Mouse (Mus musculus) liver, adult 2 months (tissue): ENCODE data around the gene Fgr. TPM values are rescaled to one million over a fixed set of nuclear protein-coding genes. Genes with fewer than 3 reads are reported as not detected.

Experiments used
- DNase-seq: peaks from one replicate; pipeline ENCODE4 v3.0.0-alpha.2; 2011; ENCODE audit warnings: low read depth, low spot score; ENCODE audit errors: extremely low read depth
- H3K27ac ChIP-seq: fragments of 200-500 bp; replicated peaks from 2 replicates; pipeline ENCODE4 v1.5.1; 2012; ENCODE audit warnings: low read depth, mild to moderate bottlenecking, control low read depth, inconsistent platforms, low read length; ENCODE audit not compliant: insufficient read depth
- H3K27me3 ChIP-seq: fragments of 200-500 bp; 2 replicates; pipeline ENCODE4 v1.6.1; 2012; ENCODE audit warnings: mild to moderate bottlenecking, moderate library complexity, low read length, inconsistent platforms; ENCODE audit not compliant: control insufficient read depth, insufficient read depth
- H3K36me3 ChIP-seq: fragments of 200-500 bp; 2 replicates; pipeline ENCODE4 v1.6.1; 2012; ENCODE audit warnings: low read length, inconsistent platforms; ENCODE audit not compliant: control insufficient read depth, insufficient read depth
- H3K4me1 ChIP-seq: fragments of 200-500 bp; 2 replicates; pipeline ENCODE4 v1.6.1; 2011; ENCODE audit warnings: low read length; ENCODE audit not compliant: control insufficient read depth, insufficient read depth
- H3K4me3 ChIP-seq: fragments of 200-500 bp; 2 replicates; pipeline ENCODE4 v1.5.1; 2011; ENCODE audit warnings: low read depth, mild to moderate bottlenecking, control low read depth, low read length, moderate library complexity; ENCODE audit not compliant: insufficient read depth
- H3K79me2 ChIP-seq: fragments of 200-500 bp; 2 replicates; pipeline ENCODE4 v1.6.1; 2012; ENCODE audit warnings: inconsistent platforms, mild to moderate bottlenecking, low read length, moderate library complexity; ENCODE audit not compliant: control insufficient read depth, insufficient read depth
- H3K9ac ChIP-seq: fragments of 200-500 bp; 2 replicates; pipeline ENCODE4 v1.6.1; 2012; ENCODE audit warnings: low read depth, mild to moderate bottlenecking, control low read depth, inconsistent platforms, low read length
- CTCF ChIP-seq: fragments of 200-500 bp; IDR thresholded peaks from 2 replicates; pipeline ENCODE4 v1.5.1; 2011; ENCODE audit warnings: low read depth, low read length, control low read depth
- POLR2A ChIP-seq: fragments of 200-500 bp; IDR thresholded peaks from 2 replicates; pipeline ENCODE4 v1.6.1; 2011; ENCODE audit warnings: low read length, control low read depth; ENCODE audit not compliant: insufficient read depth; ENCODE audit errors: extremely low read depth
- WGBS: fragments of 180-500 bp; shearing (Covaris S2); methylation state at CpG from one replicate; pipeline ENCODE4 v1.1.7; 2018; 5-methylcytosine and 5-hydroxymethylcytosine counted together
- polyA plus RNA-seq: library from polyadenylated mRNA; depleted of rRNA; stranded (reverse); fragments of >200 nt; gene quantifications from 2 replicates; pipeline ENCODE4 v1.2.3, GENCODE M21; 2012
- total RNA-seq: library from RNA; depleted of rRNA; stranded (reverse); fragments of >200 nt; gene quantifications from 2 replicates; pipeline ENCODE4 v1.2.3, GENCODE M21; 2014

Fgr gene
- total and polyA plus RNA-seq, 2 experiments = 1.3 to 1.6 TPM

- Histone ChIP-seq H3K9ac (peak overlapping the region; percentile 57), H3K79me2 (peaks cover 19% of the 10 kb centered on the region), H3K36me3 (no peaks in the 10 kb centered on the region), H3K27ac (0 out of 2 replicates have a peak overlapping the region, but pooled peaks have one; percentile 52), H3K27me3 (no peaks in the 10 kb centered on the region), H3K4me1 (peaks cover 4% of the 10 kb centered on the region), H3K4me3 (peak overlapping the region; percentile 87)
- no peak for TF ChIP-seq CTCF
- no peak for TF ChIP-seq POLR2A
- DNase-seq = no peak
- WGBS = 3% methylated on average over 17 of the region's 17 CpGs
These were observed 36.7 kb downstream of the Fgr start for GRCm38 (mm10) chr4:133010611-133011010.

GRCm38 (mm10) chr4:133011028-133011820 lies 37.3 kb downstream of the Fgr start, which contains the start of gene Ahdc1:
Gene Ahdc1 (plus strand): TSS chr4:133011260.
- Histone ChIP-seq H3K36me3 (no peaks in the 10 kb centered on the region), H3K4me1 (peaks cover 4% of the 10 kb centered on the region), H3K9ac (peak within 1 kb of the TSS; percentile 97), H3K79me2 (peaks cover 25% of the 10 kb centered on the region), H3K4me3 (peak within 1 kb of the TSS; percentile 87), H3K27ac (peak within 1 kb of the TSS; percentile 93), H3K27me3 (no peaks in the 10 kb centered on the region)
- DNase-seq = peak; percentile 71
- WGBS = under 1% methylated on average over 65 of the region's 66 CpGs
- TF ChIP-seq POLR2A = peak; percentile 86; the same call in 1 of the 2 replicates
- no peak for TF ChIP-seq CTCF

GRCm38 (mm10) chr4:133011821-133012775 lies 38.2 kb downstream of the Fgr start:
- under 1% methylated on average over 64 of the region's 84 CpGs for WGBS
- peak overlapping the region; percentile 87 for H3K4me3 ChIP-seq
- DNase-seq = no peak
- TF ChIP-seq POLR2A (no peak), CTCF (no peak)
- no peaks in the 10 kb centered on the region for H3K36me3 ChIP-seq
- H3K27me3 ChIP-seq = no peaks in the 10 kb centered on the region
- peak overlapping the region; percentile 93 for H3K27ac ChIP-seq
- peaks cover 6% of the 10 kb centered on the region for H3K4me1 ChIP-seq
- peak overlapping the region; percentile 97 for H3K9ac ChIP-seq
- H3K79me2 ChIP-seq = peaks cover 34% of the 10 kb centered on the region

- H3K9ac ChIP-seq = peak overlapping the region; percentile 67
- under 1% methylated on average over 17 of the region's 17 CpGs for WGBS
- DNase-seq = peak; percentile 62
- H3K27ac ChIP-seq = peak overlapping the region; percentile 80
- TF ChIP-seq POLR2A = no peak
- TF ChIP-seq CTCF = no peak
- peaks cover 37% of the 10 kb centered on the region for H3K79me2 ChIP-seq
- H3K27me3 ChIP-seq = no peaks in the 10 kb centered on the region
- peaks cover 6% of the 10 kb centered on the region for H3K4me1 ChIP-seq
- H3K36me3 ChIP-seq = no peaks in the 10 kb centered on the region
- peak overlapping the region; percentile 87 for H3K4me3 ChIP-seq
These were observed 38.9 kb downstream of the Fgr start for GRCm38 (mm10) chr4:133012776-133013265.

- peak; percentile 94 for DNase-seq
- H3K36me3 ChIP-seq = no peaks in the 10 kb centered on the region
- H3K79me2 ChIP-seq = peaks cover 43% of the 10 kb centered on the region
- H3K27ac ChIP-seq = peak overlapping the region; percentile 80
- TF ChIP-seq CTCF (no peak), POLR2A (no peak)
- 6% methylated on average over 18 of the region's 18 CpGs for WGBS
- H3K4me3 ChIP-seq = peak overlapping the region; percentile 87
- peaks cover 6% of the 10 kb centered on the region for H3K4me1 ChIP-seq
- no peaks in the 10 kb centered on the region for H3K27me3 ChIP-seq
- peak overlapping the region; percentile 67 for H3K9ac ChIP-seq
These were observed 39.5 kb downstream of the Fgr start for GRCm38 (mm10) chr4:133013266-133013891.
